Mouse (Mus musculus): ENCODE measurements around the gene Ift52.
"Not testable (repeated sequence)": the region's sequence is repeated elsewhere in the genome, so short reads cannot be mapped to it uniquely, and the experiment has no call there.

Ift52 gene

DNA sequence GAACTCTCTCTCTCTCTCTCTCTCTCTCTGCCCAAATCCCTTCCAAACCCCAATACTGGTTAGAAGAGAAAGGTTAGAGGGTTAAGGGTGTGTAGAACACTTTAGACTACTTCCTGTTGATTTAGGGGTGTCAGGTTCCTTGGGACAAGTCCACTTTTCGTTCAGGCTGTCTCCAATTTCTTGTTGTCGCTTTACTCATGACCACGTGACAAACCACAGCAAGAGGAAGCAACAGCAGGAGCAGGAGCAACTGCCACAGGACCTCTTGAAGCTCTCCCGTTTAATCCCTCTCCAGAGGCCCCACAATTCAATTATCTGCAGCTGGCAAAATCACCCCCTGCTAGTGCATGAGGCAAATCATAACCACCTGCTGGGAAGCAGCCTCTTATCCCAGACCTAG is 15.5 kb downstream of the Ift52 start:
- DNase-seq: no peak

DNA sequence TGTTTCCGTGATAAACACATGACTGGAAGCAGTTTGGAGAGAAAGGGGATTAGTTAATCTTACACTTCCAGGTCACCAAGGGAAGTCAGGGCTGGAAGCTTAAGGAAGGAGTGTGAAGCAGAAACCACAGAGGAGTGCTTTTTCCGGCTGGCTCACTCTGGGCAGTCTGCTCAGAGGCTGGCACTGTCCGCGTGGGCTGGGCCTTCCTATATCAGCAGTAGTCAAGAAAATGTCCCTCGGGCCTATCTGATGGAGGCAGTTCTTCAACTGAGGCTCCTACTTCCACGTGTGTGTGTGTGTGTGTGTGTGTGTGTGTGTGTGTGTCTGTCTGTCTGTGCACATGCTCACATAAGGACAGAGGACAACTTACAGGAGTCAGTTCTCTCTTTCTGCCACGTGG is 22.8 kb downstream of the Ift52 start:
- DNase-seq: no peak

DNA sequence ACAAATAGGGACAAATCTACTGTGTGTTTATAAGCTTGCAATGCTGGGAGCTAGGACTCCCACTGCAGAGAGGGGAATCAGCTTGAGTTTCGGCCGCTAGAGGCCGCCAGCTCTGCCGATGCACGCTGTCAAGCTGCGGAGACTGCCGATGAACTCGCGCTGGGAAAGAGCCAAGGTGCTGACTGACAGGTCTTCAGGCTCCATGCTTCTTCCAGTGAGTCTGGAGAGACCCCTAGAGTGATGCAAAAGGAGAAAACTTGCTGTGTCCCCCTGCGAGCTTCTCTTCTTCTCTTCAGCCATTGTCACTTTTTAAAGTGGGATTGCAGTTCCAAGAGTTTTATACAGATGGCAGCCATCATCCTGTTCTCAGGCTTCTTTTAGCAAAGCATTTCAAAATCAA is 31.0 kb downstream of the Ift52 start:
- peak; percentile 73 for DNase-seq

DNA sequence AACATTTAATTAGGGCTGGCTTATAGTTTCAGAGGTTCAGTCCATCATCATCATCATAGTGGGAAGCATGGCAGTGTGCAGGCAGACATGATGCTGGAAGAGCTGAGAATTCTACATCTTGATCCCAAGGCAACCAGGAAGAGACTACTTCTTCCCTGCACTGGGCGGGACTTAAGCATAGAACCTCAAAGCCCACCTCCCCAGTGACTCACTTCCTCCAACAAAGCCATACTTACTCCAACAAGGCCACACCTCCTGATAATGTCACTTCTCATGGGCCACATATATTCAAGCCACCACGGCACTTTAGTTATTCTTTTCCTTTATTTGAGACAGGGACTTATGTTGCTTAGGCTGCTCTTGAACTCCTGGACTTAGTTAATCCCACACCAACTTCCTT is 32.0 kb downstream of the Ift52 start:
- no peak for DNase-seq

DNA sequence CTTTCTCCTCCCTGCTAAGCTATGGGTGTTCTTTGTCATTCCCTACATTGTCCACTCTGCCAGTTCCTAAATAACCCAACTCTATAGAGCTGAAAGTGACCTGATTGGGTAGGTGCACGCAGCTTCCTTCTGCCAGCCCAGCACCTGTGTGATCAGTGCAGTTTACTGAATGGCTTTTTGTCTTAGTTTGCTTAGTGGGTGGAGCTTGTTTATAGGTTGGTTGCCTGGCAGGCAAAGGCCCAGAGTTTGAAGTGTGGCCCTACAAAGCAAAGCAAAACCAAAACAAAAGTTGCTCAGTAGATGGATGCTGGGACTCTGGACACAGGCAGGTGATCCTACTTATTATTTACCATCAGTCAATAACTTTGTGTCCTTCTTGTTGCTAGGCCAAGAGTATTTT is 34.5 kb downstream of the Ift52 start:
- DNase-seq: no peak

DNA sequence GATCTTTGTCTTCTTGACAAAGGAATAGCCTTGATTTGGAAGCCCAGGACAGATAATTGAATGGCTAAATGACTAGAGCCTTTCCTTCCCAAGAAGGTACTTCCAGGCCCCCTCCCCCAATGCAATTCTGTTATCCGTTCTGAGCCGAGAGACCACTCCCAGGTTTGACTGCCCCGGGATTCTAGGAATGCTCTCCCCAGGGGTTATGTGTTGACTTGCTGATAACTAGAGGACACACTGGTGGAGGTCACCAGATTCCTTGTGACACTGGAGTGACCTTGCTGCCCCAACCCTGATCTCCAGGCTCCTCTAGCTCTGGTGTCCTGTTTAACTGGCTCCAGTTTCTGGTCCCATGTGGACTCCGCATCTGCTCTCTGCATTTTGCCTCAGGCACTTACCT is 34.9 kb downstream of the Ift52 start:
- DNase-seq: no peak

DNA sequence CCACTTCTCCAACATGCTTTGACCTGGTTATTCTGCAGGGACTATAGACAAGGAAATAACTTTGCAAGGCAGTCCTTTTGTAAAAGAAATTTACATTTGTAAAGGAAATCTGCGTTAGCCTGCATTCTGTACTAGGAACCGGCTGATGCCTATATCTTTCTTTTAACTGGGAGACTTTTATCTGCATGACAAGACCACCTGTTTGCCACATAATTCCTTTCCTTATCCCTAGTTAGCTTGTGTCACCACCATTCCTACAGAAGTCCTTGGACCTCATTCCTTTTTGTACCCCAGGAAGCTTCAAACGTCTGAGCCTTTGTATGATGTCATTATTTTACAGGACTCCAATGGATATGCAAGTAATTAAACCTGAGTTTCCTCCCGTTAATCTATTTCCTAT is 35.7 kb downstream of the Ift52 start:
- DNase-seq: no peak

DNA sequence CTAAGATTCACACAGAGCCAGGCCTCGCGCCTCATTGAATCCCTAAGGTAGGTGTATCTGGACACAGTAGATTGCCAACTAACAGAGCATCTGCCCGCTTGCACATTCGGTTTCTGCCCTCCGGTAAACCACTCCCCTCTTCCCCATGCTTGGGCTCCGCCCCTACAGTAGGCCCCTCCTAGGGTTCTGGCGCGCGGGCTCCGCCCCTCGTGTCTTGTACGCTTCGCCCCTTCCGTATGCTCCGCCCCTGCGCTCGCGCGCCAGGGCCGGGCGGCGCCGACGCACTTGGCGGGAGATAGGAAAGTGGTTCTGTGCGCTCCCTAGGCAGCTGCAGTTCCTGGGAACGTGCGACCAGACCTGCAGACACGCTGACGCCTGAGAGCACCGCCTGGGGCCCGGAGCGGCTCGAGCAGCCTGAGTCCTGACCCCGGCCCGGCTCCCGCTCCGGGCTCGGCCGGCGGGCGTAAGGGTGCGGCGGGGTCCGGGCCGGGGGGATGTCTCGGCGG is 37.2 kb downstream of the Ift52 start, which contains the start of gene Mybl2:
TSS of gene Mybl2 (plus strand) at position 353 of the 506 bp plus-strand sequence.
- peak; percentile 82 for DNase-seq

DNA sequence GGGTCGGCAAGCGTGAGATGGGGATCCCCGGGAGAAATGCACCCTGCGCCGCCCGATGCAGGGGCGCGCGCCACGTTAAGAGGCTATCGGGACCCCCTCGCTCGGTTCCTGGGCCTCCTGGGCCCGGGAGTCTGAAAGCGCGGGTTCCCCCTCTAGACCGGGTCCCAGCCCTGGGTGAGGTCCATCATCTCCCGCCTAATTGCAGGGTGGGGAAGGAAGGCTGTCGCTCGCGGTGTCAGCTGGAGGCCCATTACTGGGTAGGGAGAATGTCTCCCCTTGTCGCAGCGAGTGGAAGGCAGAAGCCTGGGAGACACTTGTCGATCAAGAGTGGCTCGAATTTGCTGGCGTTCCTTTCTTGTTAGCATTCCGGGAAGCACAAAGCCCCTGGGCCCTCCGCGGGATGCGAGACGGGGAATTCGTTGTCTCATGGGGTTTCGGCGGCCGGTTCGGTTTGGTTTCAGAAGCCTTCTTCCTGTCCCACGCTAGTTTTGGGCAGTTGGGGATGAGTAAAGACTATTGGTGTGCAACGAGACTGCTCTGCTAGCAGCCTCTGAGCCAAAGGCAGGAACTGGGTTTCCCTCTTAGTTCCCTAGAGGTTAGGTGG is 37.8 kb downstream of the Ift52 start:
- no peak for DNase-seq

DNA sequence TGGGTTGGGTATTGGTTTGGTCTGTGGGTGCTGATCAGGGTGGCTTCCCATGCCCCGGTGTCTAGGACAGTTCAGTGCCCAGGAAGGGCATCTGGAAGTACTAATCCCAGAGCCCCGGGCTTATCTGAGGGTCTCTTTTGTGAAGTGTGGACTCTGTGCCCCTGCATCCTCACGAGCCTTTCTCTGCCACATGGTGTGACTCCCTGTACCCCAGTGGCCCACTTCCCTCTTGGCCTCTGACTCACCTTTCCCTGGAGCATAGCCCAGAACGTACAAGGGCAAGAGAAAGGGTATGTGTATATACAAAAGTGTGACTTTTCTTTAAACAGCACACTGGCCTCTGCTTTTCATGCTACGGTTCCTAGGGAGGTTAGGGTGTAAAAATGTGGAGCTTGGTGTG is 38.6 kb downstream of the Ift52 start:
- DNase-seq: no peak

DNA sequence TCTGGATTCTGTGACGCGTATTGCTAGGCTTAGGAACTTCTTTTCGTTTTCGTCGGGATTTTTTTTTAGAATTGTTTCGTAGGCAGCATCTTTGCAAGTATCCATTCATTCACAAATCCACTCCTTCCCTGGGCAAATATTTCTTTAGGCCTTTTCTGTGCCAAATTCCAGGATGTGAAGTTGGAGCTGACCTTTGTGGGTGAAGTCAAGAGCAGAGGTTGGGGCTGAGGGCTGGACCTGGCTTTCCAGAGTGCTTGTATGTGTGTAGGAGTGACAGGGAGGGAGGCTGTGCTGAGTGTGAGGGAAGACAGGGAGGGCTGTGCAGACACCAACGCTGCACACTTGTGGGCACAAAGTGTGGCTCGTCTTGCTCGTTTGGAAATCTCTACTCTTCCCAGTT is 39.4 kb downstream of the Ift52 start:
- DNase-seq: no peak

DNA sequence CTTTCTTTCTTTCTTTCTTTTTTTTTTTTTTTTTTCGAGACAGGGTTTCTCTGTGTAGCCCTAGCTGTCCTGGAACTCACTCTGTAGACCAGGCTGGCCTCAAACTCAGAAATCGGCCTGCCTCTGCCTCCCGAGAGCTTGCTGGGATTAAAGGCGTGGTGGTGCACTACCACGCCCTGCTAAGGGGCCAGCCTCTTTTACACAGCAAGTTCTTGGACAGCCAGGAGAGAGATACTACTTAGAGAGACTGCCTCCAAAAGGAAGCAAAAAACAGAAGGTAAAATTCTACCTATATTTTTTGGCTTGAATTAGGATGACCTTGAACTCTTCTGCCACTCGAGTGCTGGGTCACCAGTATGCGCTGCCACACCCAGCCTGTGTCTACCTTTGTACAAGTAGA is 41.8 kb downstream of the Ift52 start:
- not testable (repeated sequence) for DNase-seq

DNA sequence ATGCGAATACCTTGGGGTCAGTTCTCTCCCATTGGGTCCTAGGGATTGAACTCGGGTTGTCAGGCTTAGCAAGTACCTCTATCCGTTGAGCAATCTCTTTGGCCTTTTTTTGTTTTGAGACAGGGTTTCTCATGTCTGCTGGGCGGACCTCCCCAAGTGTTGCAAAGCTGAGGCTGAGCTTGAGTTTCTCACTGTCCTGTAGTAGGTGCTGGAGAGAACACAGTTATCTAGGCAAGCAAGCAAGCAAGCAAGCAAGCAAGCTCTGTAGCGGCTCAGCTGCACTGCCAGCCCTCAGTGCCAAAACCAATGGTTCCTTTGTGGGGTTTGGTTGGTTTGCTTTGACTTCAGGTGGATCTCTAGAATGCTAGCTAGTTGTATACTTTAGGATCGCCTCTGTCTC is 43.5 kb downstream of the Ift52 start:
- DNase-seq: no peak

DNA sequence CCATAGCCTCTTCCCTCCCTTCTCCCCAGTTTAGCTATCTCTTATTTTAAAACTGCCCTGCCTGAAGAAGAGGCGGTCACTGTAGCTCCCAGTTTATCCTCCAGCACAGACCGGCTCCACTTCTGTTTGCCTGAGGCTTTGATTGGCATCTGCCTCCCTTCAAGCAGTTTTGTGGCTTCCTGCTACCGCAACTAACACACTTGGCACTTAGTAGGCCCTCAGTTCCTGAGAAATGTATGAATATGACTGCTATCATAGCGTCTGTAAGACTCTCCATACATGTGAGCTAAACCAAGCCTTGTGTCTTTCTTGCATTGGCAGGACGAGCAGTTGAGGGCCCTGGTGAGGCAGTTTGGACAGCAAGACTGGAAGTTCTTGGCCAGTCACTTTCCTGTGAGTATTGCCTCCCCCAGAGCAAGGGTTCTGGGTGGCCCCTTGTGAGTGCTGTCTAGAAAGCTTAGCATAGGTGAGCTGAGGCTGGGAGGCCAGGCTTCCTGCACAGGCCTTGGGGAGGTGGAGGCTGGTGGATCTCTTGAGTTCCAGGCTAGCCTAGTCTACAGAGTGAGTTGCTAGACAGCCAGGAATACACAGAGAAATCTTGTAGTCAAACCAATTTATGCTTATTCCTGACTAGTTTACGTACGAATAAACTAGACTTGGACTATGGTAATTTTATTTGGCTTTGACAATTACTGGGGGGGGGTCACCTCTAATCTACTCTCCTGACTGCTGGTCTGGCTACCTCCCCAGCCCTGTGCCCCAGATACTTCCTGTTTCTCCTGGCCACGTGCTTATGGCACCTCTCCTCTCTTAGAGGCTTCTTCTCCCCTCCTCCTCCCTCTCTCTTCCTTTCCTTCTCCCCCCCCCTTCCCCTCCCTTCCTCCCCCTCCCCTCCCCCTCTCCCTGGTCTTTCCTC is 44.3 kb downstream of the Ift52 start:
- no peak for DNase-seq

DNA sequence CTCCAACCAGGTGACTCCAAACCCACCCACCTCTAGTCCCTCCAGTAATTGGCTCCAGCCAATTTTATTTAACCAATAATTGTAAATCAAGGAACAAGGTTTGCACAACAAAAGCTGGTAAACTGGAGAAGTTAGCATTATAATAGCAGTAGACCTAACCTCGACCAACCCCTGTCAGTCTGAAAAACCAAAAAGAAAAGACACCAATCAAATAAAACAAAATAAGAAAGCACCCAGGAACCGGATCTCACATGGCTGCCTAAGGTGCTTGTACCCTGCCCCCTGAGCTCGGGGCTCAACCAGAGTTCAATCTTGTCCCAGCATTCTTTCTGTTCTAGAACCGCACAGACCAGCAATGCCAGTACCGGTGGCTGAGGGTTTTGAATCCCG is 45.0 kb downstream of the Ift52 start:
- no peak for DNase-seq

DNA sequence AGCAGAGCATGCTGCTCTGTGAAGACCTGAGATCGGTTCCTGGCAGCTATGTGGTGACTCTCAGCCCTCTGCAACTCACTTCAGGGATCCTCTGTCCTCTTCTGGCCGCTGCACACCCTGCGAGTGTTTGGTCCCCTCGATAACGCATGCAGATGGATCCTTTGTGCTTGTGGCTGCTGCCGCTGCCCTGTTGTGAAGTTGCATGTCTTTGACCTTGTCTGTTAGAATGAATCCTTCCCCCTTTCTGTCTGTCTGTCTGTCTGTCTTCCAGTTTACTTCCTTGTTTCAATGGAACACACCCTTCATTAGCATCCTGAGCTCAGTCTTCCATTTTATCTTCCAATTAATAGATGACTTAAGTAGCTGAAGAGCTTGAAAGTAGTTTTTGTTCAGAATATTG is 49.2 kb downstream of the Ift52 start:
- no peak for DNase-seq

DNA sequence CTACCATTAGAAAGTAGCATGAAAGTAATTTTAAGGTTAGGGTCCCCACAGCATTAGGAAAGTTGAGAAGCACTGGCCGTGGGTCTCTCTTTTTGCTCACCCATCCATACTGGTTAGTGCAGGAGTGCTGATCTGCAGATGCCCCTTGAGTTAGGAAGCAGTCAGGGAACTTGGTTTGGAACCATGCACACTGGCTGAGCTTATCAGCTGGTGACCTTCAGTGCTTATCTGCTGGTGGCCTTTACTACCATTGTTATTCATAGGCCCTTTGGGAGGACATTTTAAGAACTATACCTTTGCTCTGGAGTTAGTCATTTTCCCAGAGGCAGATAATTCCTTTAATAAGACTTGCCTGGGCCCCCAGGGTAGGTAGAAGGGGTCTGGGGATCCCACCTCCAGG is 50.1 kb downstream of the Ift52 start:
- DNase-seq: no peak

DNA sequence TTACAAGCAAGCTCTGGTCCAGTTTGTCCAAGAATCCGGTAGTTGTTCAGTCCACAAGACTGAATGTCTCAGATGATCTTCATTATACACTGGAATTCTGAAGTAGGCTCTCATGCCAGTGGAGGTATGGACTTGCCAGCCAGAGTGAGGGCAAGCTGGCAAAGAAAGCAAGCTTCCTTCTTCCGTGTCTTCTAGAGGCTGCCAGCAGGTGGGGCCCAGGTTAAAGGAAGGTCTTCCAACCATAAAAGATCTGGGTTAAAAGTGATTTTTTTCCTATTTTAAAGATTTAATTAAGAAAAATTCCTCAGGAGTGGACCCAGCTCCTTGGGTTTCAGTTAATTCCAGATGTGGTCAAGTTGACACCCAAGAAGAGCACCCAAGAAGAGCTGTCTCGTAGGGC is 53.1 kb downstream of the Ift52 start:
- no peak for DNase-seq

DNA sequence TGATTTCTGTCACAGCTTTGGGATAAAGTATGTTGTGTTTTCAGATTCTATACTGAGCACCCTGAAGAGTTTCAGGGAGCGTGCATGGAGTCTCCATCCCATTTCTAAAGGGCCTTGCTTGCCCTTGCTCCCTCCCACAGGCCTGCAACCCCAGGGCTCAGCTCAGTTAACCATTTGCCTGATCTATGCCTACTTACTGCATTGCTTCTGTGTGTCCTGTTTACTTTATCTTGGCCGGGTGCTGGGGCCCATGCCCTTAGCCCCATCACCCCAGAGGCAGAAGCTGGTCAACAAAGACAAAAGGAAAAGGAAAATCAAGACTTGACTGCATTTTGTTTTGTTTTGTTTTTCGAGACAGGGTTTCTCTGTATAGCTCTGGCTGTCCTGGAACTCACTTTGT is 54.4 kb downstream of the Ift52 start:
- DNase-seq: no peak

DNA sequence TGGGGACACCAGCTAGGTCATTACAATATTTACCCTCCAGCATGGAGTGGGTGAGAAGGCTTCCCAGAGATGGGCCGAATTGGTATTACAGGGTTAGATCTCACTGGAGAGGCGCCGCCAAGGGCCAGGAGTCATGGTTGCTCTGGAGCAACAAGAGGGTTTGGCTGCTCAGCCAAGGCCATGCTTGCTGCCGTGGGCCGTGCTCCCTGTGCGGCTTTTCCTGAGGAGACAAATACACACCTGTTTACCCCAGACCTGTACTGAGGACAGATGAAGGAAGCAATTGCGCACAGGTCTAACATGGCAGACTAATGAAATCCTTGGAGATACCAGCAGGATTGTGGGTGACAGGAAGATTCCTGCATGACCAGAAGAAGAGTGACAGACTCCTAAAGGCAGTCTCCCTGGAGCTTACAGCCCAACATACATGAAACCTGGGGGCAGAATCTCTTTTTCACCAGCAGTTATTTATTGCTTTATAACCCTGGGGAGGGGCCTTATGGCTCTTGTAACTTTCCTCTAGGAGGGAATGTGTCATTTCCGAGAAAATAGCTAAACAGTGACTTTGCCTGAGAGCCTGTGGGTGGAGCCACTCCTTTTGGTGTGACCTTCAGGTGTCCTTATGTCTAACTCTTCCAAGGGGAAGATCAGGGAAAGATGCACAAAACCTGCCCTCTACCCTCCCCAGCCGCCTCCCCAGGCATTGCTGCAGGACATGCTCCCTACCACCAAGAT is 56.0 kb downstream of the Ift52 start:
- DNase-seq: no peak

DNA sequence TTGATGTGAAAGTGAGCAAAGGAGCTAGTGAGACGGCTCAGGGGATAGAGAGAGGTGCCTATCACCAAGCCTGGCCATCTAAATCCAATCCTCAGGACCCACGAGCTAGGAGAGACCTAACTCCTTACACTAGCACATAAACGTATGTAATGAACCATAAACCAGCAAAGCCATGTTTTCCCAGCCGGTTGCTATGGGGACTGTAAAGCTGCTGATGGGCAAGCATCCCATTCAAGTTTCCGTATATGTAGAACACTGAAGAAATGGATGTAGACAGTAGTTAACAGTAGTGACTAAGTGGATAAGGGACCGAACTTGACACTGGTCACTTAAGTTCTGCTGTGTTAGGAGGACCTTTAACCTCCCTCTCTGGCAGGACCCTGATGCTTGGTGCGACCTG is 56.9 kb downstream of the Ift52 start:
- DNase-seq: no peak

DNA sequence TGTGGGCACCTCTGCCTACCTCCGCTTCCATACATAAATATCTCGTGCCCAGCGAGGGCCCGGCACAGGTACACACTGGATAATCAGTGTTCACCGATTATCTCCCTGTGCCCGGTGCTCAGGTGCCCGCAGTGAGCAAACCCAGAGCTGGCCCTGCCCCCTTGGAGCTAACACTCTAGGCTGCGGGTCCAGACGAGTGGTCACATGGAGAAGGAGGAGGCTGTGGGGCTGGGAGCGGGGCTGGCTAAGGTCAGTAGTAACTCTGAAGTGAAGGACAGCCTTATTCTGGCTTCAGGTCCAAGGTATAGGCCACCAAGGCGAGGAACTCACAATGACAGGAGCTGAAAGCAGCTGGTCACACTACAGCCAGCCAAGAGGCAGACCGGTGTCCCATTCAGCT is 57.7 kb downstream of the Ift52 start:
- no peak for DNase-seq

DNA sequence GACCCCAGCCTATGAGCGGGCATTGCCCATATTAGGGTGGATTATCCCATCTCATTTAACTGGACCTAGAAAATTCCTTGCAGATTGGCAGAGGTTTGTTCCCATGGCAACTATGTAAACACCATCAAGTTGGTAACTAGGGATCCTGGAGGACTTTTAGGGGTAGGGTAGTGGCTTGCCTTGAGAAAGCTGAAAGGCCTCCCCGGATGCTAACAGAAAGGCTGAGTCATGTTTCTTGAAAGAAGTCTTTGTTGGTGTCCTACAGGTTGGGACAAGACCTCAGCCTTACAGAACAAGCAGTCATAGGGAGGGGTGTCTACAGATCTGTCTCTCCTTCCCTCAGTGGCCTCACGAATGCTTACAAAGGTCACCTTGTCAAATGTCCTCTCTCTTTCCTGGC is 58.1 kb downstream of the Ift52 start:
- DNase-seq: no peak

DNA sequence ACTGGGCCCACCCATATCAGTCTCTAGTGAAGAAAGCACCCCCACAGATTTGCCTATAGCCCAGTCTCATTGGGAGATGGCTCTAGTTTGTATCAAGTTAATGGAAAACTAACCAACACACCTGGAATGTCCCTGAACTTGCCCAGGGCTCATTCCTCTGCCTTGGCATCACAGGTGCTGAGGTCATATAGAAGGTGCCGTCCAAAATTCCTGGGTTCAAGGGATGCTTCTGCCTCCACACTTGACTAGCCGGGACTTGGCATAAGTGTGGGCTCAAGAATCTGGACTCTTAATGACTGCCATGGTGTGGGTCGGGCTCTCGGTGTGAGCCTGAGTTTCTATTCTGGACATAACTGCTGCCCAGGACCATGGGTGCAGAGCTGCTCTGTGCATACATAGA is 61.9 kb downstream of the Ift52 start:
- DNase-seq: no peak
